Mouse (Mus musculus): ENCODE data around the gene Esyt2. TPM values are rescaled to one million over a fixed set of nuclear protein-coding genes. Genes with fewer than 3 reads are reported as not detected.
"Not testable (repeated sequence)": the region's sequence is repeated elsewhere in the genome, so short reads cannot be mapped to it uniquely, and the experiment has no call there.

Gene Esyt2
- total RNA-seq (2015; ENCODE audit: low replicate concordance) (27.3 and 28.6 TPM in 2 replicates), total RNA-seq (2017; ENCODE audit: low replicate concordance) (41.3 and 45.6 TPM in 2 replicates)

DNA sequence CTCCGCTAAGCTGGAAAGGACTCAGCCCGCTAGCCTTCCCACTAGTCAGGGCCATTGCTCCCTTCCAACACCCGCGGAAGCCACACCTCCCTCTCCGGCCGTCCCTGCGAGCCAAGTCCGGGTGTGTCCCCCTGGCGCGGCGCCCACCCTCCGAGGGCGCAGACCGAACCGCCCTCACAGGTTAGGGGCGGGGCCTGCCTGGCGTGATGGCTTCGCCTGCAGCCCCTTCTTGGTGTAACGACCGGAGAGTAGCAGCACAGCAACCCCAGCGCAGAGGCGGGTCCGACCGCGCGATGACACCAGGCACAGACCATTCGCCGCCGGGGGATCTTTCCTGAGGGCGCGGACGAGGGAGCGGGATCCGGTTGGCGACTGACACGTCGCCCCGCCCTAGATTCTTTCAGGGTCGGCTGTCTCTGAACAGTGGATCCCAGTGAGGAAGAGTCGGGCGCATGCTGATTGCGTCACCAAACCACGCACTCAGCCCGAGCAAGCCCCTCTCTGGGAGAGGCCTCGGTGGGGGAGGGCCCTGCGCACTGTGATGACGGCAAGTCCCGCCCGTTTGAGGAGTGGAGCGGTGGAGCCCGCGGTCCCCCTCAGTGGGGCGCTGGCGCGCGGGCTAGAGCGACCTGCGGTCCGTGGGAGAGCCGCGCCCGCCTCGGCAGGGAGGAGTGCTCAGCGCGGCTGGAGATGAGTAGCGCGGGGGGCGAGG, at the start of gene Esyt2:
Esyt2 (plus strand) TSS at position 544 of the 712 bp plus-strand sequence.
- peak; percentile 84 for ATAC-seq (replicated peaks; ENCODE audit: low FRiP score, poor library complexity, severe bottlenecking)

DNA sequence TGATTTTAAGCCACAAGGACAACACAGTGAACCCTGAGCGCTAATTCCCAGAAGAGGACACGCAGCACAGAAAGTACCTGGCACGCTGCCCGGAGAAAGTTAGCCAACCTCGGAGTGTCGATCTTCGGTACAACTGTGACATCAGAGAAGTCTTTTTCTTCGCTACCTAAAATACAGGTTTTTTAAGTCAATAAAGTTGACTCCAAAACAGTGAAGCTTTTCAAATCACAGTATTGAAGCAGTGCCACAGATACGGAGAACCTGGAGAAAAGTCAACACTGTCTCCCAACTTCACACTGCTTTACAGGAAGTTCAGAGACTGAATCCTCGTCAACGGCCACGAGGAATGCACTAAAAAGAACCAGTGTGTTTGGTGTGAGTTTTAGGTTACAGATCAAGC, 49.4 kb upstream of the Esyt2 start:
- ATAC-seq (replicated peaks; ENCODE audit: low FRiP score, poor library complexity, severe bottlenecking): no peak

DNA sequence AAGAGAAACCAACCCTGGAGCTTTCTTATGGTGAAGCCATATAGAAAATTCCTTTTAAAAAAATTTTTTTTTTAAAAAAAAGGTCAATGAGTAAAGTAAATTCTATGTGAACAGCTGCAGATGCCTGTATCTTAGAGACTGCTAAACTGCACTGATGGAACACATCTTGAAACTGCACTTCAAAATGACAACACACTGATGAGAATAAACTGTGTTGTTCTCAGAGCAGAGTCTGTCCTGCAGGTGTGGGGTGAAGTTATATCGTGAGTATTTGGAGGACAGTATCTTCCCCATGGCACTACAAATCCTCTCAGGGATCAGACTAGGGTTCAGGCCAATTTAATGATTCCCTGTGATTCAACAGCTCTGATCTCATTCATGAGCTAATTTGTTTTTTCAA, 48.9 kb upstream of the Esyt2 start:
- ATAC-seq (replicated peaks; ENCODE audit: low FRiP score, poor library complexity, severe bottlenecking): no peak

DNA sequence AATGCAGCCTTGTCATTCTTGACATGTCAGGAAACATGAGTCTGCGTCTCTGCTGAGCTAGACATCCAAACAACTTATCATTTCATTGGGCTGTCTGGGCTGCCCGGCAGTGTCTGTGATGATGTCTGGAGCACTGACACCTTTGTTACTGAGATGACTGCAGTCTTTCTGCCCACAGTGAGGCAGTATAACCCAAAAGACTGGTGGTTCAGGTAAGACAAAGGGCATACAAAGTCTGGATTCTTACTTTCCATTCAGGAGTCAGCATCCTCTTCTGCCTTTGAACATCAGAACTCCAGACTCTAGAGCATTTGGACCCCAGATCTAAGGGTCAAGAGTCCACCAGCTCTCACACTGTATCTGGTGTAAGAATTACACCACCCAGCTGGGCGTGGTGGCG, 45.6 kb upstream of the Esyt2 start:
- ATAC-seq (replicated peaks; ENCODE audit: low FRiP score, poor library complexity, severe bottlenecking): no peak

DNA sequence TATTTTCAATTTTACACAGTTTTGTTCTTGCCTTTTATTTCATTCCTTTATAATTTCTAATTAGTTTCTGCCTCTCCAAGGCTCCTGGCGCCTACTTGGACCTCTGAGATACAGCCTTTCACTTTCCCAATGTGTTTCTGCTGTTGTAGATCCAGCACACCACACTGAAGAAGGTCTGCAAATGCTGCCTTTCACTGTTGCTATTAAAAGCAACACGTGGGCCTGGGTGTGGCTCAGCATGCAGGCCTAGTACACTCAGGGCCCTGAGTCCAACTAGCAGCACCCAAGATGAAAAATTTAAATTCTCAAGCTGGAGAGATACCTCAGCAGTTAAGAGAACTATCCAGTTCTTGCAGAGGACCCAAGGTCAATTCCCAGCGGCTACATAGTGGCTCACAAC, 44.3 kb upstream of the Esyt2 start:
- ATAC-seq (replicated peaks; ENCODE audit: low FRiP score, poor library complexity, severe bottlenecking): no peak

DNA sequence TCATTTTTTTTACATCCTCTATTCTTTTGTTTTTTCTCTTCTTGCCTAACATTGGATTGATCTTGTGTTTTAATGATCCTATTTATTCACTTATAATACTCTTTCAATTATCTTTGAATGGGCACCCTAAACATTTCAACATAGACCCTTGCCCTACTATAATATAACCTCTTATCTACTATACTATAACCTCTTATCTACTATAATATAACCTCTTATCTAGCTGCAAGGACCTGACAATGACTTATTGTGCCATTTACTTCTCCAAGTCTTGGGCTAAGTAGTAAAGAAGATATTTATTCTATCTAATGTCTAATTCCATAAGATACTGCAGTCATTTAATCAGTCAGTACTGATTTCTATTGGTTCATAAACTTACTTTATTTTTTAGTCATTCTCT, 42.6 kb upstream of the Esyt2 start:
- ATAC-seq (replicated peaks; ENCODE audit: low FRiP score, poor library complexity, severe bottlenecking): no peak

DNA sequence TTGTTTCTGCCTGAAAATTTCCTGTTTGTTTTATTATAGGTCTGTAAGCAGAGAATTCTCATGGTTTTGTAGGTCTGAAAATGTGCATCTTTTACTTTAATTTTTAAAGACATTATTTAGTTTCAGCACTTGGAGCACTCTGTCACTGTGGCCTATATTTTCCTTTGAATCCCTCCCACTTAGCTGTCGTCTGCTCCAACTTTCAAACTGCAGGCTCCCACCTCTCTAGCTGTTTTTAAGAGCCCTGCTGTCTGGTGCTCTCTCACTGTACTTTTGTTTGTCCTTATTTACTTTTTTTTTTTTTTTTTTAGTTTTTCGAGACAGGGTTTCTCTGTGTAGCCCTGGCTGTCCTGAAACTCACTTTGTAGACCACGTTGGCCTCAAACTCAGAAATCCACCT, 42.2 kb upstream of the Esyt2 start:
- no peak for ATAC-seq (replicated peaks; ENCODE audit: low FRiP score, poor library complexity, severe bottlenecking)

DNA sequence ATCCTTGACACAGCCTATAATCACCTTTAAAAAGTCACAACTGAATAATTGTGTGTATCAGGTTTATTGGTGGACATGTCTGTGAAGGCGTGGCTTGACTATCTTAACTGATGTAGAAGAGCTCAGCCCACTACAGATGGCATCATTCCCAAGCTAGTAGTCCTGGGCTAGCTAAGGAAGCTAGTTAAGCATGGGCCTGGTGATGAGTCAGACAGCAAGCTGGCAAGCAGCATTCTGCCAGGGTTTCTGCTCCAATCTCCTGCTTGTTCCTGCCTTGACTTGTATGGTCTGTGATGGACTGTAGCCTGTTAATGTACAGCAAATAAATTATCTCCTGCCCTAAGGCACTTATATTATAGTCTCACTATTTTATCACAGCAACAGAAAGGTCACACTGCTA, 36.4 kb upstream of the Esyt2 start:
- ATAC-seq (replicated peaks; ENCODE audit: low FRiP score, poor library complexity, severe bottlenecking): no peak

DNA sequence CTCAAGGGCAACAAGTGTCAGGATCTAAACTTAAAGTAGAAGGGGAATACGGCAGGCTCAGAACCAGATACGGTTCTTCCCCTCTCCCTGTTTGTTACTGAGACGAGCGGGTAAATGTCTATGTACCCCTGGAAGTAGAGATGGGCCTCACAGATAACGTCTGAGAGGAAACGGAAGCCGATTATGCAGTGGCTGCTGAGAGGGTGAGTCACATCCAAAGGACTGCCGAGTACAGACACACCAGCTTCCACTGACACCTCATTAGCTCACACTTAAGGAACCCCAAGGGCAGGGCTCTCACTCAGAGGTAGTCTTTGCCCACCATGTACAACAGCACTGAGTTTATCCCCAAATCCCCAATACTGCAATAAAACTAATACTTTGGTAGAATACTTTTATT, 26.3 kb upstream of the Esyt2 start:
- no peak for ATAC-seq (replicated peaks; ENCODE audit: low FRiP score, poor library complexity, severe bottlenecking)

DNA sequence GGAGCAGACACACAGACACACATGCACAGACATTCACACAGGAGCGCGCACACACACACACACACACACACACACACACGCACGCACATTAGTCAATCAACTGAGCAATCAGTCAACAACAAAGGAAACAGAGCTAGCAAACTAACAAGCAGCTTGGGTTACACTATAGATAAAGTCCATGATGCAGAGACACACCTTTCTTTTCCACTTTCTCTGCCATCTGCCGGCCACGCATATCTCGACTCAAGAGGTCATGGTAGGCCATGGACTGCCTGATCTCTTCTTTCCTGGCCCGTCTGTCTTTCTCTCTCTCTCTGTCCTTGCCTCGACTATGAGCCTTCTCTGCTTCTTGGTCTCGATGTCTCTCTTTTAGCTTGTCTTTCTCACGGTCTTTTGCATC, 25.4 kb upstream of the Esyt2 start:
- ATAC-seq (replicated peaks; ENCODE audit: low FRiP score, poor library complexity, severe bottlenecking): 0 out of 2 replicates have a peak, but pooled peaks have one; percentile 37

DNA sequence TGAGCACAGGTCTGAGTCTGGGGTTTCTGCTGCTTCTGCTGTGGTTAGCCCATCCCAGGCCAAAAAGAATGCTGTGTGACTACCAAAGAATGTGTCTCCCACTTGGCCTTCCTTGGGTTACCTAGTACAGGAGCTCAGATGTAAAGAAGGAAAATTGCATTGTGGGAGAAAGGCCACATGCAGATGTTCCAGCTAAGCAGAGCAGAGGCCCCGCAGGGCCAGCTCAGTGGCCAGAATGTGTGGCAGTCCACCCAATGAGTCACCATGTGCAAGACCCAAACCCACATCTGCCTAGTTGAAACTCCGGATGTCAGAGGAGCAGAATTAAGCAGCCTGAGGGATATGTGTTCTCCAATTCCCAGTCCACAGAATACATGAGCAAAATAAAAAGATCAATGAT, 22.7 kb upstream of the Esyt2 start:
- no peak for ATAC-seq (replicated peaks; ENCODE audit: low FRiP score, poor library complexity, severe bottlenecking)

DNA sequence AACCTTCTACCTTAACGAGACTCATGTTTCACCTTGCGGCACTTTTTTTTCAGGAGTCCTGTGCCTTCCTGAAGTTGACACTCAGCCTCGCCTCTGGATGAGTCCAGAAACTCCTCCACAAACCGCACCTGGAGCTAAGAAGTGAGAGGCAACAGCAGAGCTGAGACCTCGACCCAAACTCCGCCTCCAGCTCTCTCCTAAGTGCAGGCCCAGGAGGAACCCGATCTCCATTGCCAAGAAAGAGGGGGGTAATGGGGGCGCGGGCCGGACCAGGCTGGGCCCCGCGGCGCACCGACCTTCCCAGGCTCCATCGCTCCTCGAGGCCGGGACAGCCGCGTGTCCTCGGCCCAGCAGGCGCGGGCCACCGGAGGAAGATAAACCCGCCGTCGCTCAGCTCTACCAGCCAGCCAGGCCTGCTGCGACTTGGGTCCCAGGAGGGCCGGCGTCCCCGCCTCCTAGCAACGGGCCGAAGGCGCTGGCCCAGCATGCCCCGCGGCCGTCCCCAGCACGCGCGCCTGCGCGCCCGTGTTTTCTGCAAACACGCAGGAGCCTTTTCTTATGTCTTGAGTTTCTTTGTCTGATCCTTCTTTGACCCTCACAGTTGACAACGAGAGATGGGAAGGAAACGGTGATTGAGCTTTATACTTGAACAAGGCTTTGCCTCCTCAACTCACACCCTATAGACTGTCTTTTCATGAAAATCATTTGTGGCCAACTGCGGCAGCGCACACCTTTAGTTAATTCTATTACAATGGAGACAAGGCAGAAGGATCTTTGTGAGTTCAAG, 18.2 kb upstream of the Esyt2 start, which contains the start of gene Wdr60:
Wdr60 (minus strand) TSS at position 468 of the 787 bp plus-strand sequence.
- ATAC-seq (replicated peaks; ENCODE audit: low FRiP score, poor library complexity, severe bottlenecking): peak; percentile 98

DNA sequence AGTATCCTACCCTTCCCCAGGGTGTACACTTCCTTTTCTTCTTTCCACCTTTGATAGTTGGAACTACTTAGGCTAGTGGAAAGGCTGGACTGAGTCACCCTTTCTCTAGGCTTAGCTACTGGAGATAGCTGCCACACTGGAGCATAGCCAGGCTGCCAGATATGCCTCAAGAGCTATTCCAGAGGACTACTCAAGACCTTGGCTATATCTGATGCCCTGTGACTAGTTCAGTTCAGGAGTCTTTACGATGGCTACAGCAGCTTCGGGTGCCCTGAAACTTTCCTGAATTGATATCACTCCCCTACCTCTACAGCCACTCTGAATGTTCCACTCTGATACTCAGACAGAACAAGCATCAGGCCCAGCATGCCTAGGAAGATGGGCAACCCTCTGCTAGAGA, 16.2 kb upstream of the Esyt2 start:
- no peak for ATAC-seq (replicated peaks; ENCODE audit: low FRiP score, poor library complexity, severe bottlenecking)

DNA sequence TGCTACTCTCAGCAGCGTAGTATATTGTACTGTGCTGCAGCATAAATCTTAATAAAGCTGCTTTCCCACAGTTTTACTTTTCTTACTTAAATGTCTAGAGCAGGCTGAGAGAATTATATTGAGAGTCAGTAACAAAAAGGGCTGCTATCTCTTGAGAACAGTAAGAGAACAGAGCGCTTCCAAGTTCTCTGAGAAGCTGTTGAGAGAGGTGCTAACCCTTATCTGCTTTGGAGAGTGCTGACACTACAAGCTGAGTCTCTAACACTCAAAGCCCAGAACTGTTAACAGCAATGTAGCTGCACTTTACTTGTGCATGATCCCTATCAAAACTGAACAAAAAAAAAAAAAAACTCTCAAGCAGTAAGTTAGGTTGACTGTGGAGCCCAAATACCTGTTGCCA, 15.7 kb upstream of the Esyt2 start:
- no peak for ATAC-seq (replicated peaks; ENCODE audit: low FRiP score, poor library complexity, severe bottlenecking)

DNA sequence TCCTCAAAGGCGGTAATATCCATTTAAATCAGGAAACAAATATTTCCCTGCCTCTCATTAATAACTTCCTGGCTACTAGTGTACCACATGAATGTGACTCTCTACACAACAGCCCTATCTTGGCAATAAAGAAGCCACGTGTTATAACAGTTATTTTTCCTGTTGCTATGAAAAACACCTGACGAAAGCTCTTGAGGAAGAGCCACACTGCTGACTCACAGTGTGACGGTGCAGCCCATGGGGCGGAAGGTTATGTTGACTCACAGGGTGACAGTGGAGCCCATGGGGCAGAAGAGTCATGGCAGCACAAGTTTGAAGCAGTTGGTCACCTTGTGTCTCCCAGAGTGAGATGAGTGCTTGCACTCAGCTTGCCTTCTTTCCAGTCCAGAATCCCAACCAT, 11.5 kb upstream of the Esyt2 start:
- peak; percentile 95 for ATAC-seq (replicated peaks; ENCODE audit: low FRiP score, poor library complexity, severe bottlenecking)

DNA sequence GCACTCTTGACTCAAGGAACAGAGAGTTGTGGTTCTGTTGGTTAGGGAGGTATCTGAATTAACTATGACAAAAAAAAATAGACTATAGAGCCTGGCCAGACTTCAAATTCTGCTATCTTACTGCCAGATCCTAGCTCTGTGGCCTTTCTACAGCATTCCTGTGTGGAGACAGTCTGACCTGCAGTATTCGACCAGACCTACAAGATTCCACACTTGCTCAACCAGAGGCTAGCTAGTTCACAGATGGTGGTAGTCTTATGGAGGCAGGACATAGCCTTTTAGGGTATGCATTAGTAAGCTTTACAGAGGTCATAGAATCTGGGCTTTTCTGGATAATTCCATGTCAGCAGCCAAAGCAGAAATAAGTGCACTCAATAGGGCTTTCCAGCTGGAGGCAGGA, 10.5 kb upstream of the Esyt2 start:
- no peak for ATAC-seq (replicated peaks; ENCODE audit: low FRiP score, poor library complexity, severe bottlenecking)

DNA sequence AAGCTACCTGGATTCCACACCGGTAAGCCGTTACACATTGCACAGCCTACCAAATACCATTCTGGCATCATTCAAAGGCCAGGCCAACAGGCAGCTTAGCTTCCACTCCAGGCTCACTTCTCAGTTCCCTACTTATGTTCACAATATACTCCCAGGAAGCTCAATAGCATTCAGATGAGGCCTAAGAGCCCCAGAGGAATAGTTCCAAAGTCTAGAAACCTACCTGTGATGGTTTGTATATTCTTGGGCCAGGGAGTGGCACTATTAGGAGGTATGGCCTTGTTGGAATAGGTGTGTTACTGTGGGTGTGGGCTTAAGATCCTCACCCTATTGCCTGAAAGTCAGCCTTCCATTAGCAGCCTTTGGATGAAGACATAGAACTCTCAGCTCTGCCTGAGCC, 9.9 kb upstream of the Esyt2 start:
- no peak for ATAC-seq (replicated peaks; ENCODE audit: low FRiP score, poor library complexity, severe bottlenecking)

DNA sequence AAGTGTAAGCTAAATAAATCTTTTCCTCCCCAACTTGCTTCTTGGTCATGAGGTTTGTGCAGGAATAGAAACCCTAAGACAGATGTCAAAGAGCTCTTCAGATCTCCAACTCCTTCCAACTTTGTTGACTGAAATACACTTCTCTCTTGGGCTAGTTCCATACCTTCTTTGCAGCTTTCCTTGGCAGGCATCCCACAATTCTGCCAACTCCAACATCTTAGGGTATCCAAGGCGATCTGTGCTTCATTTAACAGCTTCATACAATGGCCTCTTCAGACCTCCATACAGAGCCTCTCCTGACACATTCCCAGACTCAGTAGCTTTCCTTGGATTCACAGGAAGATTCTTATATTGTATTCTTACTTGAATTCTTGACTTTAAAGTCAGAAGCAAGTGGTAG, 7.3 kb upstream of the Esyt2 start:
- no peak for ATAC-seq (replicated peaks; ENCODE audit: low FRiP score, poor library complexity, severe bottlenecking)

DNA sequence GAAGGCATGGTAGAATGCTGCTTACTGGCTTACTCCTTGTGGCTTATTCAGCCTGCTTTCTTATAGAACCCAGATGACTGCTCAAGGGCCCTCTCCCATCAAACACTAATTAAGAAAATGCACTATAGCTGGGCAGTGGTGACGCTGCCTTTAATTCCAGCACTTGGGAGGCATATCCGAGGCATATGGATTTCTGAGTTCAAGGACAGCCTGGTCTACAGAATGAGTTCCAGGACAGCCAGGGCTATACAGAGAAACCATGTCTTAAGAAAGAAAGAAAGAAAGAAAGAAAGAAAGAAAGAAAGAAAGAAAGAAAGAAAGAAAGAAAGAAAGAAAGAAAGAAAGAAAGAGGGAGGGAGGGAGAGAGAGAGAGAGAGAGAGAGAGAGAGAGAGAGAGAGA, 5.9 kb upstream of the Esyt2 start, which contains the start of gene Gm11027:
Gm11027 (plus strand) TSS at position 301 of the 400 bp plus-strand sequence.
- not testable (repeated sequence) for ATAC-seq (replicated peaks; ENCODE audit: low FRiP score, poor library complexity, severe bottlenecking)

DNA sequence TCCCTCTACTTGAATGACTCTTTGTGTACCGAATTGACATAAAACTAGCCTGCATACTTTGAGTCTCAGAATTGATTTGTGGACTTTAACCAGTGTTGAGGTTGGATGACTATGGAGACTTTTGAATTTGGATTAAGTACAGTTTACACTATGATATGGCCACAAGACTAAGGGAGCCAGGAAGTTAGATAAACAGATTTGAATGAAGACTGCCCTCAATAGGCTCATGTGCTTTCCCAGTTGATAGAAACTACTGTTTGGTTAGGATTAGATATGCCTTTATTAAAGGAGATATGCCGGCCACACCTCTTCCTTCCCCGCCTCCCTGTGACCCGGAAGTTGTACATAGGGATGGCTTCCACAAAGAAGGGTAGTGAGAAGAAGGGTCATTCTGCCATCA, 5.4 kb upstream of the Esyt2 start:
- no peak for ATAC-seq (replicated peaks; ENCODE audit: low FRiP score, poor library complexity, severe bottlenecking)

DNA sequence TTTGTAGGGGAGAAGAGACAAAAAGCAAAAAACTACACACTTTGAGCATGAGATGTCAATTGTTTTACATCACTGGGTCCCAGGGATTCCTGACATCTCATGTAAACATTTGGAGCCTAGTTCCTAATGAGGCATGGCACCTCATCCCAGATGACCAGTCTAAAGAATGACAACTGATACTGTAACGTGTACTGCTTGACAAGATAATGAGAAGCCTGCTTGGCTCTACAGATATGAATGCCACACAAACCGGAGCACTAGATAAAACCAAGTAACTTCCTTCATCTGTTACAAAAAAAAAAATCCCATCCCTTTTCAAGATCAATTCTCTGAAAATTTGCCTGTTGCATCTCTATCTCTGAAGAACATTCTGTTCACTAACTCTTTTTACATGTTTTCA, 4.0 kb upstream of the Esyt2 start:
- no peak for ATAC-seq (replicated peaks; ENCODE audit: low FRiP score, poor library complexity, severe bottlenecking)
